Mouse (Mus musculus): ENCODE data around the gene Erv3. TPM values are rescaled to one million over a fixed set of nuclear protein-coding genes. Genes with fewer than 3 reads are reported as not detected.

Erv3 gene
- not detected in 2 replicates for polyA plus RNA-seq (2012; ENCODE audit: insufficient read depth, insufficient read length, missing spikeins)

GRCm38 (mm10) chr2:131859721-131860120 lies at the start of gene Erv3:
Gene Erv3, minus strand, starts transcription at chr2:131859747.
- no peak within 1 kb of the TSS for H3K27ac ChIP-seq (replicated peaks; ENCODE audit: low read depth, low read length)

DNA sequence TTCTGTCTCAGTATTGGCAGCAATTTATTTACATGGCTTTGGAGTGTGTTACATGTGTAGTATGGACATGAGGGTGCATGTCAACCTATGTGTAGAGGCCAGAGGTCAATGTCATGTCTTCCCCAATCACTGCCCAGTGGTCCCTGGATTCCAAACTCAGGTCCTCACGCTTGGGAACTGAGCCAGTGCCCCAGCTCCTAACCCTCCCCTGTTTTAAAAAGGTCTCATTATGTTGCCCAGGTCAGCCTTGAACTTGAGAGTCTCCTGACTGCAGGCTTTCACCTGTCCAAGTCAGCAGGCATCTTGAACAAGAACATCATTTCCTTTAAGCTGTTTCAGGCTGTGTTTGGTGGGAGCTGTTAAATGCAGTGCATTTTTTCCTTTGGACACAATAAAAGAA lies 49.4 kb upstream of the Erv3 start:
- H3K4me3 ChIP-seq (ENCODE audit: insufficient read depth, low read depth, low read length) = no peak overlapping the region
- peak overlapping the region; percentile 71 for H3K27ac ChIP-seq (replicated peaks; ENCODE audit: low read depth, low read length)
- peaks cover 31% of the 10 kb centered on the region for H3K4me1 ChIP-seq (ENCODE audit: control insufficient read depth, insufficient read depth, insufficient read length, low read length)

More at GRCm38 (mm10) chr2:131859721-131860120, at the start of gene Erv3:
- Histone ChIP-seq H3K4me1 (ENCODE audit: control insufficient read depth, insufficient read depth, insufficient read length, low read length) (no peaks in the 10 kb centered on the region), H3K4me3 (ENCODE audit: insufficient read depth, low read depth, low read length) (no peak within 1 kb of the TSS)

GRCm38 (mm10) chr2:131908351-131908861 lies 48.9 kb upstream of the Erv3 start:
- Histone ChIP-seq H3K27ac (replicated peaks; ENCODE audit: low read depth, low read length) (peak overlapping the region; percentile 71), H3K4me1 (ENCODE audit: control insufficient read depth, insufficient read depth, insufficient read length, low read length) (peaks cover 31% of the 10 kb centered on the region), H3K4me3 (ENCODE audit: insufficient read depth, low read depth, low read length) (no peak overlapping the region)

DNA sequence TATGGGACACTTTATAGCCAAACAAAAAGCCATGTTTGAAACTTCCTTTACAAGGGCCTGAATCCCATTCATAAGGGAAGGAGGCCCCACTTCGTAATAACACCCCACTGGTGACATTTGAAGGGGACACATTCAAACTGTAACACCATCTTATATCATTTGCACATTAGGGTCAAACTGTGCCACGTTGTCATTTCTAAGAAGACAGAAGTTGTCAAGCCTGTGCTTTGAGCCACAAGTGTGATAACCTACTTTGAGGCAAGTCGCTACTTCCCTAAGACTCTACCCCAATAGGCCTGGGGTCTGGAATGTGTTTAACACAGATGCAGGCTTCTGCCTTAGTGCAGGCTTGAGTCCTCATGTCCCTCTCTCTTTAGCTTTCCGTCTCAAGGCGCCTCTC lies 47.8 kb upstream of the Erv3 start:
- no peak overlapping the region for H3K4me3 ChIP-seq (ENCODE audit: insufficient read depth, low read depth, low read length)
- 0 out of 2 replicates have a peak overlapping the region, but pooled peaks have one; percentile 3 for H3K27ac ChIP-seq (replicated peaks; ENCODE audit: low read depth, low read length)
- peaks cover 29% of the 10 kb centered on the region for H3K4me1 ChIP-seq (ENCODE audit: control insufficient read depth, insufficient read depth, insufficient read length, low read length)

DNA sequence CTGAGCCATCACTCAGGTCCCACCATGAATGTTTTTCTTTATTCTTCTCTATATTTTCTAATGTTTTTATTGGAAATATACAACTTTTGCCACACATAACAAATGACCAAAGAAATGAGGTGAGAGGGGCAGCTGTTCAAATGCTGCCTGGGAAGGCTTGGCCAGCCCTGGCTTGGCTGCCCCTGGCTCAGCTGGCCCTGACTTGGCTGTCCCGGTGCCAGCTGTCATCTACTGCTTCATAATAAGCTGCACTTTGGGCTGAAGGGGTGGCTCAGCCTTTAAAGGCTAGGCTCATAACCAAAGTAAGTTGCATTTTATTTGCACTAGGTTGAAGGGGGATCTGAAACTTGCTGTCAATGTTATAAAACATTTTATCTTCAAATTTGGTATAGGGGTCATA lies 47.3 kb upstream of the Erv3 start:
- Histone ChIP-seq H3K27ac (replicated peaks; ENCODE audit: low read depth, low read length) (no peak overlapping the region), H3K4me1 (ENCODE audit: control insufficient read depth, insufficient read depth, insufficient read length, low read length) (peaks cover 29% of the 10 kb centered on the region), H3K4me3 (ENCODE audit: insufficient read depth, low read depth, low read length) (no peak overlapping the region)

DNA sequence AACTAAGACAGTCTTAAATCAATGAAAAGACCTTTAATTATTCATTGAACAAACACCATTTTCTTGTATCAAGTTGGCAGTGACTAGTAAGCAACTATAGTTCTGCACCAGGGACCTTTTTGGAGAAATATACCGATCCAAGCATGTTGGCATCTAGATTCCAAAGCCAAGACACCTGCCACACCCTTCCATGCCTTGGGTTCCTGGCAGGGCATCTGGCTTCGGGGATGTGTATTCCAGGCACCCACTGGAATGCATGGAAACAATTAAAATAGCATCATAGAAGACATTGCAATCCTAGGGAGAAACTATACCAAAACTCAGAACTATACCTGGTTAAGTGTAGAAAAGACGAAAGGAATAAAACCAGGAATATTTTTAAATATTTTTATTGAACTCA lies 46.7 kb upstream of the Erv3 start:
- no peak overlapping the region for H3K27ac ChIP-seq (replicated peaks; ENCODE audit: low read depth, low read length)
- no peak overlapping the region for H3K4me3 ChIP-seq (ENCODE audit: insufficient read depth, low read depth, low read length)
- H3K4me1 ChIP-seq (ENCODE audit: control insufficient read depth, insufficient read depth, insufficient read length, low read length) = peaks cover 25% of the 10 kb centered on the region

- Histone ChIP-seq H3K27ac (replicated peaks; ENCODE audit: low read depth, low read length) (no peak overlapping the region), H3K4me1 (ENCODE audit: control insufficient read depth, insufficient read depth, insufficient read length, low read length) (peaks cover 23% of the 10 kb centered on the region), H3K4me3 (ENCODE audit: insufficient read depth, low read depth, low read length) (no peak overlapping the region)
These were observed 46.2 kb upstream of the Erv3 start for GRCm38 (mm10) chr2:131905776-131906175.

GRCm38 (mm10) chr2:131905025-131905424 lies 45.5 kb upstream of the Erv3 start:
- Histone ChIP-seq H3K4me1 (ENCODE audit: control insufficient read depth, insufficient read depth, insufficient read length, low read length) (peaks cover 23% of the 10 kb centered on the region), H3K4me3 (ENCODE audit: insufficient read depth, low read depth, low read length) (no peak overlapping the region), H3K27ac (replicated peaks; ENCODE audit: low read depth, low read length) (no peak overlapping the region)

DNA sequence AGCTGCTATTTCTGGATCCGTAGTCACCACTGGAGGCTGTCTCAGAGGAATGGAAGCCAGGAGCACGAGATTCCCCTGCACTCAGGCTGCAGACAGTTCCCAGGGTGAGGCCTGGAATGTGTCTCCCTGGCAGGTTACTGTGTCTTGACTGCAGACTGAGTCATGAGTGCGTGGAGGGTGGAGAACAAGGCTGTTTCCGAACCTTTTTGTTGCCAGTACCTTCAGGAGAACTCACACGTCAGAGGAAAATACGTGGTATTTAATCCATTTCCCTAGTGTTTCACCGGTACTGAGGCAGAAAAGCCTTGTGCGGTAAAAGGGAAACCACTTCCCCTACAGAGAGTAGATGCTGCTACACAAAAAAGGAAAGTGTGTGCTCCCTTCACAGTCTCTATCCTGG lies 43.3 kb upstream of the Erv3 start:
- peak overlapping the region; percentile 66 for H3K27ac ChIP-seq (replicated peaks; ENCODE audit: low read depth, low read length)
- no peak overlapping the region for H3K4me3 ChIP-seq (ENCODE audit: insufficient read depth, low read depth, low read length)
- peaks cover 10% of the 10 kb centered on the region; the same call in 1 of the 2 replicates for H3K4me1 ChIP-seq (ENCODE audit: control insufficient read depth, insufficient read depth, insufficient read length, low read length)

GRCm38 (mm10) chr2:131902423-131902822 lies 42.9 kb upstream of the Erv3 start:
- Histone ChIP-seq H3K4me3 (ENCODE audit: insufficient read depth, low read depth, low read length) (no peak overlapping the region), H3K4me1 (ENCODE audit: control insufficient read depth, insufficient read depth, insufficient read length, low read length) (peaks cover 6% of the 10 kb centered on the region; the same call in 1 of the 2 replicates), H3K27ac (replicated peaks; ENCODE audit: low read depth, low read length) (0 out of 2 replicates have a peak overlapping the region, but pooled peaks have one; percentile 50)

GRCm38 (mm10) chr2:131897336-131898109 lies 38.0 kb upstream of the Erv3 start:
- no peak overlapping the region for H3K4me3 ChIP-seq (ENCODE audit: insufficient read depth, low read depth, low read length)
- no peaks in the 10 kb centered on the region for H3K4me1 ChIP-seq (ENCODE audit: control insufficient read depth, insufficient read depth, insufficient read length, low read length)
- no peak overlapping the region for H3K27ac ChIP-seq (replicated peaks; ENCODE audit: low read depth, low read length)

GRCm38 (mm10) chr2:131896011-131896410 lies 36.5 kb upstream of the Erv3 start:
- Histone ChIP-seq H3K4me1 (ENCODE audit: control insufficient read depth, insufficient read depth, insufficient read length, low read length) (peaks cover 4% of the 10 kb centered on the region; the same call in 1 of the 2 replicates), H3K27ac (replicated peaks; ENCODE audit: low read depth, low read length) (no peak overlapping the region), H3K4me3 (ENCODE audit: insufficient read depth, low read depth, low read length) (no peak overlapping the region)

GRCm38 (mm10) chr2:131895106-131895505 lies 35.6 kb upstream of the Erv3 start:
- Histone ChIP-seq H3K4me1 (ENCODE audit: control insufficient read depth, insufficient read depth, insufficient read length, low read length) (peaks cover 4% of the 10 kb centered on the region; the same call in 1 of the 2 replicates), H3K27ac (replicated peaks; ENCODE audit: low read depth, low read length) (no peak overlapping the region), H3K4me3 (ENCODE audit: insufficient read depth, low read depth, low read length) (no peak overlapping the region)

DNA sequence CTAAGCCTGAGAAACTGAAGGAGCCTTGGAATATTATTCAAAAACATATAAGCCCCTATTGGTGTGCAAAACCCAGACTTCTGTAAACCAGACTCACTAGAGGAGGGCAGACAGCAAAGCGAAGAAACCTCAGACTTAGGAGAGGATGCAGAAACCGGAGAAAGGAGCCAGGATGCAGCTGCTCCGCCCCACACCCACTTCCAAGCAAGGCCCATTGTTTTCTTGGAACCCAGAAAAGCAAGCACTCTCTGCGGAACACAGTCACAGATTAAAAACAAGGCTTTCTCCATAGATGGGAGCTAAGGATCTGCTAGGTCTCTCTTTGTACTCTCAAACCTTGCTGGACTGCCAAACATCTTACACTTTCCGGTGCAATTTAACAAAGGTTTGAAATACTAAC lies 33.0 kb upstream of the Erv3 start:
- peaks cover 8% of the 10 kb centered on the region; the same call in 1 of the 2 replicates for H3K4me1 ChIP-seq (ENCODE audit: control insufficient read depth, insufficient read depth, insufficient read length, low read length)
- H3K27ac ChIP-seq (replicated peaks; ENCODE audit: low read depth, low read length) = 0 out of 2 replicates have a peak overlapping the region, but pooled peaks have one; percentile 31
- no peak overlapping the region for H3K4me3 ChIP-seq (ENCODE audit: insufficient read depth, low read depth, low read length)

DNA sequence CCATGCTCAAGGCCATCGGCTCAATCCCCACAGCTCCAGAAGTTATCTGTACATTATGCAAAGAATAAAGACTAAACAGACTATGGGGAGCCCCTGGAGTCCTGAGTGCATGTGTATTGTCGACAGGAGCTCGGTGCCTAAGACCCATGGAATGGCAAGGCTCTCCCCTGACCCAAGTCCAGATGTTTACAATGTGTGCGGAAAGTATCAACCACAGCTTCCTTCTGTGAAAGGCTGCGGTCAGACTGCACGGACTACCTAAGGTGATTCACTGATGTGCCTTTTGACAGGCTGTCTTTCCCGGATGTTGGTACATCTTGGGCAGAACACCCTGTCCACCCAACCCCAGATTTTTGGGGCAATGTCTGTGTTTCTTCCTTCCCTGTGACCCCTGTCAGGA lies 28.7 kb upstream of the Erv3 start:
- Histone ChIP-seq H3K4me3 (ENCODE audit: insufficient read depth, low read depth, low read length) (no peak overlapping the region), H3K27ac (replicated peaks; ENCODE audit: low read depth, low read length) (no peak overlapping the region), H3K4me1 (ENCODE audit: control insufficient read depth, insufficient read depth, insufficient read length, low read length) (peaks cover 8% of the 10 kb centered on the region; the same call in 1 of the 2 replicates)
